Mouse (Mus musculus): ENCODE measurements around the gene Slc2a3. TPM values are rescaled to one million over a fixed set of nuclear protein-coding genes. Genes with fewer than 3 reads are reported as not detected.

Slc2a3 gene
- polyA plus RNA-seq, 1 experiment from 2014 or later = 24.2 TPM

GRCm38 (mm10) chr6:122820071-122820798, 18.8 kb upstream of the Slc2a3 start:
- peaks cover 28% of the 10 kb centered on the region for H3K4me1 ChIP-seq
- H3K27me3 ChIP-seq = 0 out of 2 replicates have a peak, but pooled peaks cover 6% of the 10 kb centered on the region
- H3K27ac ChIP-seq = peak overlapping the region; percentile 36; the same call in 1 of the 2 replicates
- H3K4me2 ChIP-seq = peak overlapping the region; percentile 83
- H3K9me3 ChIP-seq = no peaks in the 10 kb centered on the region
- peak overlapping the region; percentile 89 for H3K9ac ChIP-seq
- under 1% methylated on average over 38 of the region's 38 CpGs for WGBS
- H3K4me3 ChIP-seq (replicated peaks) = peak overlapping the region; percentile 87
- no peaks in the 10 kb centered on the region for H3K36me3 ChIP-seq (replicated peaks)
- peak; percentile 72 for ATAC-seq (ENCODE audit: low FRiP score)

DNA sequence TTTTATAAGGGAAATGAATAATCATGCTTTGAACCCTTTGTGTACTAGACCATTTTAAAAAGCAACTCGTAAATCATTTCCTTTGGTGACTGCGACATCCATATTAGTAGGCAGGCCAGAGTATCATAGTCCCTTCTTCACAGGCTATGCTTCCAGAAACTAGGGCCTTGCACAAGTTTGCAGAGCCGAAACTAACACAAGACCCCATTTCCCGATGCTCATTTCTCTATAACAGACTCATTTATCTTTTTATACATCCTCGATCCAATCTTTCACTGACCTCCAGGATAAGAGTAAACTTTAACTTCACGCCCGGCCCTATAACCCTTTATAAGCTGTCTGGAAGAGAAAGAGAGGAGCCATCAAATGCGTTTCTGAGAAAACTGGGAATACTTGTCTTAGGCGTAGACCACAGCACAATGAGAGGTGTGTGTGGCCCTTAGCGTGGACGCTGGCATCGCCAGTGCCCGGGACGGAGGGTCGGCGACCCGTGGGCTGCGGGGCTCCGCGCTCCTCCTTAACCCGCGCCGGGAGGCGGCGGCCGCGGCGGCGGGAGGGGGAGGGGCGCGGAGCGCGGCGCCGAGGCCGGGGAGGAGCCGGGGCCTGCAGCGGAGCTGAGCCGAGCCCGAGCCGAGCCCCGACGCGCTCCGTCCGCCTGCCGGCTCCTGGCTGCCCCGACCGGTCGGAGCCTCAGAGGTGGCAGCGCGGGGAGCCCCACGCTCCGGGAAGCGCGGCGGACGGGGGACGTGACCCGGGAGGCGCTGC, 18.0 kb upstream of the Slc2a3 start, which contains the start of gene Foxj2:
Foxj2 (plus strand) TSS at position 609 of the 765 bp plus-strand sequence.
- peak; percentile 91 for ATAC-seq (ENCODE audit: low FRiP score)
- peak within 1 kb of the TSS; percentile 89 for H3K9ac ChIP-seq
- WGBS = 2% methylated on average over 46 of the region's 61 CpGs
- peak within 1 kb of the TSS; percentile 36; the same call in 1 of the 2 replicates for H3K27ac ChIP-seq
- H3K9me3 ChIP-seq = no peaks in the 10 kb centered on the region
- no peaks in the 10 kb centered on the region for H3K36me3 ChIP-seq (replicated peaks)
- H3K4me2 ChIP-seq = peak within 1 kb of the TSS; percentile 83
- H3K4me3 ChIP-seq (replicated peaks) = peak within 1 kb of the TSS; percentile 87
- 0 out of 2 replicates have a peak, but pooled peaks cover 6% of the 10 kb centered on the region for H3K27me3 ChIP-seq
- H3K4me1 ChIP-seq = peaks cover 28% of the 10 kb centered on the region

DNA sequence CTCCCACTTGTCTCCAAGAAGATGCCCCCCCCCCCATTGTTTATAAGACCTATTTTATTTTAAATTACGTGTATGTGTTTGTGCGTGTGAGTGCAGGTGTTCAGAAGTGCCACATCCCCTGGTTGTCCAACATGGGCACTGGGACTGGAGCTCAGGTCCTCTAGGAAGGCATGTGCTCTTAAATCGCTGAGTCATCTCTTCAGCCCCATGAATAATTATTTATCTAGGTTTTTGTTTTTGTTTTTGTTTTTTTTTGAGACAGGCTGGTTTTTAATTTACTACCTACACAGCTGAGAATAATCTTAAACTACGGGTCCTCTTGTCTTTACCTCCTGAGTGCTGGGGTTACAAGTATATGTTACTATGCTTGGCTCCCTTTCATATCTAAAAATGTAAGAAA, 12.2 kb upstream of the Slc2a3 start:
- Histone ChIP-seq H3K4me3 (replicated peaks) (no peak overlapping the region), H3K36me3 (replicated peaks) (no peaks in the 10 kb centered on the region), H3K27me3 (no peaks in the 10 kb centered on the region), H3K9me3 (no peaks in the 10 kb centered on the region), H3K27ac (no peak overlapping the region), H3K9ac (no peak overlapping the region), H3K4me1 (peaks cover 11% of the 10 kb centered on the region), H3K4me2 (no peak overlapping the region)
- no peak for ATAC-seq (ENCODE audit: low FRiP score)
- WGBS = 90% methylated on average over 4 of the region's 4 CpGs

DNA sequence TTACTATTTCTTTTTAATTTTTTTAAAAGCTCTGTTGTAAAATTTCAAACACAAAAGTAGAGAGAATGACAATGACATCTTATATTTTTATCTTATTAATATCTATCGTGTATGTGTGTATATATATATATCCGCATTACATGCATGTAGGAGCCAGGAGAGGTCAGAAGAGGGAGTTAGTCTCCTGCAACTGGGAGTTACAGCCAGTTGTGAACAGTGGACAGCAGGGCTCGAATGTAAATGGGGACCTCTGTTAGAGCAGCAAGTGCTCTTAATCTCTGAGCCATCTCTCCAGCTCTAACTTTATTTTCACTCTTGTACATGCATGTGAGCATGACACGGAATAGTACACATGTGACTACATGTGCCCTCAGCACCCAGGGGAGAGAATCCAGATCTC, 11.3 kb upstream of the Slc2a3 start:
- Histone ChIP-seq H3K4me1 (peaks cover 11% of the 10 kb centered on the region), H3K4me3 (replicated peaks) (no peak overlapping the region), H3K9ac (no peak overlapping the region), H3K36me3 (replicated peaks) (no peaks in the 10 kb centered on the region), H3K4me2 (no peak overlapping the region), H3K27me3 (no peaks in the 10 kb centered on the region), H3K27ac (no peak overlapping the region), H3K9me3 (no peaks in the 10 kb centered on the region)
- 91% methylated on average over 4 of the region's 4 CpGs for WGBS
- no peak for ATAC-seq (ENCODE audit: low FRiP score)

GRCm38 (mm10) chr6:122811771-122812600, 10.5 kb upstream of the Slc2a3 start:
- H3K9me3 ChIP-seq = no peaks in the 10 kb centered on the region
- peak; percentile 34; the same call in 1 of the 2 replicates for ATAC-seq (ENCODE audit: low FRiP score)
- peak overlapping the region; percentile 76; the same call in 1 of the 2 replicates for H3K9ac ChIP-seq
- no peaks in the 10 kb centered on the region for H3K27me3 ChIP-seq
- peak overlapping the region; percentile 99 for H3K27ac ChIP-seq
- peak overlapping the region; percentile 65 for H3K4me2 ChIP-seq
- 25% methylated on average over 16 of the region's 16 CpGs for WGBS
- H3K4me3 ChIP-seq (replicated peaks) = peak overlapping the region; percentile 66
- H3K36me3 ChIP-seq (replicated peaks) = no peaks in the 10 kb centered on the region
- H3K4me1 ChIP-seq = peaks cover 11% of the 10 kb centered on the region

- Histone ChIP-seq H3K9ac (peak overlapping the region; percentile 76), H3K4me1 (peaks cover 11% of the 10 kb centered on the region), H3K4me3 (replicated peaks) (peak overlapping the region; percentile 66), H3K9me3 (no peaks in the 10 kb centered on the region), H3K27ac (peak overlapping the region; percentile 99), H3K27me3 (no peaks in the 10 kb centered on the region), H3K36me3 (replicated peaks) (no peaks in the 10 kb centered on the region), H3K4me2 (peak overlapping the region; percentile 65)
- under 1% methylated on average over 38 of the region's 38 CpGs for WGBS
- ATAC-seq (ENCODE audit: low FRiP score) = peak; percentile 94
Measured at GRCm38 (mm10) chr6:122811280-122811652, 9.8 kb upstream of the Slc2a3 start.

GRCm38 (mm10) chr6:122810615-122811279, 9.3 kb upstream of the Slc2a3 start:
- ATAC-seq (ENCODE audit: low FRiP score) = peak; percentile 99
- no peaks in the 10 kb centered on the region for H3K27me3 ChIP-seq
- H3K4me2 ChIP-seq = peak overlapping the region; percentile 65
- no peaks in the 10 kb centered on the region for H3K36me3 ChIP-seq (replicated peaks)
- H3K4me3 ChIP-seq (replicated peaks) = peak overlapping the region; percentile 66
- no peaks in the 10 kb centered on the region for H3K9me3 ChIP-seq
- WGBS = under 1% methylated on average over 30 of the region's 30 CpGs
- H3K4me1 ChIP-seq = peaks cover 11% of the 10 kb centered on the region
- peak overlapping the region; percentile 76 for H3K9ac ChIP-seq
- H3K27ac ChIP-seq = peak overlapping the region; percentile 99

DNA sequence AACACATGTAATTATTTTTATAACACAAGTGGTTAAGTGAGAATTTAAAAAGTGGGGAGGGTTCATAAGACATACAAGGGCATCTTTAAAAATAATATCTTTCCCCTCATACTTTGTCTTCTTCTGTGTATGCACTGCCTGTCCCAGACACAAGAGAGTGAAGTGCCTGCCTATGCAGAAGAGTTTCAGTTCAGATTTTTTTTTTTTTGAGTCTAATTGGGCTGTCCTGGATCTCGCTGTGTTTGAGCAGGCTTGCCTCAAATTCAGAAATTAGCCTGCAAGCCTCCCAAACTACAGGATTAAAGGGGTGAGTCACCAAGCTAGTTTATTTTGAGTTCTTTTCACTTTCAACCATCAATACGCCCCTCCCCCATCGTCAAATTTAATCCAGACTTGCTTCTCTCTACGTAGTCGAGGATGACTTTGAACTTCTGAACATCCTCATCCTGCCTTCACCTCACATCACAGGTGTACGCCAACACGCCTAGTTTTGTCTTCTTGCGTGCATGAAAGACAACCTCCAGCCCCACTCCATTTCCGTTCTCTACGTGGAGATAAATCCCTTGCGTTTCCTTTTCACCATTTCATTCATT, 8.7 kb upstream of the Slc2a3 start:
- 1% methylated on average over 11 of the region's 11 CpGs for WGBS
- H3K4me1 ChIP-seq = peaks cover 11% of the 10 kb centered on the region
- peak overlapping the region; percentile 76 for H3K9ac ChIP-seq
- H3K4me2 ChIP-seq = peak overlapping the region; percentile 65
- peak; percentile 0; the same call in 1 of the 2 replicates for ATAC-seq (ENCODE audit: low FRiP score)
- no peaks in the 10 kb centered on the region for H3K36me3 ChIP-seq (replicated peaks)
- no peaks in the 10 kb centered on the region for H3K9me3 ChIP-seq
- peak overlapping the region; percentile 66 for H3K4me3 ChIP-seq (replicated peaks)
- peak overlapping the region; percentile 99 for H3K27ac ChIP-seq
- no peaks in the 10 kb centered on the region for H3K27me3 ChIP-seq

- Histone ChIP-seq H3K36me3 (replicated peaks) (no peaks in the 10 kb centered on the region), H3K9ac (no peak overlapping the region), H3K27me3 (peaks cover 18% of the 10 kb centered on the region), H3K4me2 (no peak overlapping the region), H3K27ac (no peak overlapping the region), H3K9me3 (no peaks in the 10 kb centered on the region), H3K4me3 (replicated peaks) (no peak overlapping the region), H3K4me1 (peaks cover 17% of the 10 kb centered on the region; the same call in 1 of the 2 replicates)
- ATAC-seq (ENCODE audit: low FRiP score) = no peak
- 31% methylated on average over 5 of the region's 5 CpGs for WGBS
Measured at GRCm38 (mm10) chr6:122804418-122804817, 3.0 kb upstream of the Slc2a3 start.

GRCm38 (mm10) chr6:122801801-122802514, 518 bp upstream of the Slc2a3 start:
- H3K4me3 ChIP-seq (replicated peaks) = peak overlapping the region; percentile 54
- WGBS = 2% methylated on average over 34 of the region's 34 CpGs
- H3K4me2 ChIP-seq = peak overlapping the region; percentile 94
- H3K4me1 ChIP-seq = peaks cover 17% of the 10 kb centered on the region; the same call in 1 of the 2 replicates
- no peak overlapping the region for H3K27ac ChIP-seq
- peaks cover 18% of the 10 kb centered on the region for H3K27me3 ChIP-seq
- H3K9me3 ChIP-seq = no peaks in the 10 kb centered on the region
- peak overlapping the region; percentile 66 for H3K9ac ChIP-seq
- ATAC-seq (ENCODE audit: low FRiP score) = peak; percentile 54
- H3K36me3 ChIP-seq (replicated peaks) = no peaks in the 10 kb centered on the region
